Mouse (Mus musculus) liver, adult 2 months (tissue): Measurements from ENCODE around the gene Diexf. TPM values are rescaled to one million over a fixed set of nuclear protein-coding genes. Genes with fewer than 3 reads are reported as not detected.

ENCODE experiments used
- DNase-seq: peaks from one replicate; pipeline ENCODE4 v3.0.0-alpha.2; 2011; ENCODE audit warnings: low read depth, low spot score; ENCODE audit errors: extremely low read depth
- H3K27ac ChIP-seq: fragments of 200-500 bp; replicated peaks from 2 replicates; pipeline ENCODE4 v1.5.1; 2012; ENCODE audit warnings: low read depth, mild to moderate bottlenecking, control low read depth, inconsistent platforms, low read length; ENCODE audit not compliant: insufficient read depth
- H3K27me3 ChIP-seq: fragments of 200-500 bp; 2 replicates; pipeline ENCODE4 v1.6.1; 2012; ENCODE audit warnings: mild to moderate bottlenecking, moderate library complexity, low read length, inconsistent platforms; ENCODE audit not compliant: control insufficient read depth, insufficient read depth
- H3K36me3 ChIP-seq: fragments of 200-500 bp; 2 replicates; pipeline ENCODE4 v1.6.1; 2012; ENCODE audit warnings: low read length, inconsistent platforms; ENCODE audit not compliant: control insufficient read depth, insufficient read depth
- H3K4me1 ChIP-seq: fragments of 200-500 bp; 2 replicates; pipeline ENCODE4 v1.6.1; 2011; ENCODE audit warnings: low read length; ENCODE audit not compliant: control insufficient read depth, insufficient read depth
- H3K4me3 ChIP-seq: fragments of 200-500 bp; 2 replicates; pipeline ENCODE4 v1.5.1; 2011; ENCODE audit warnings: low read depth, mild to moderate bottlenecking, control low read depth, low read length, moderate library complexity; ENCODE audit not compliant: insufficient read depth
- H3K79me2 ChIP-seq: fragments of 200-500 bp; 2 replicates; pipeline ENCODE4 v1.6.1; 2012; ENCODE audit warnings: inconsistent platforms, mild to moderate bottlenecking, low read length, moderate library complexity; ENCODE audit not compliant: control insufficient read depth, insufficient read depth
- H3K9ac ChIP-seq: fragments of 200-500 bp; 2 replicates; pipeline ENCODE4 v1.6.1; 2012; ENCODE audit warnings: low read depth, mild to moderate bottlenecking, control low read depth, inconsistent platforms, low read length
- CTCF ChIP-seq: fragments of 200-500 bp; IDR thresholded peaks from 2 replicates; pipeline ENCODE4 v1.5.1; 2011; ENCODE audit warnings: low read depth, low read length, control low read depth
- POLR2A ChIP-seq: fragments of 200-500 bp; IDR thresholded peaks from 2 replicates; pipeline ENCODE4 v1.6.1; 2011; ENCODE audit warnings: low read length, control low read depth; ENCODE audit not compliant: insufficient read depth; ENCODE audit errors: extremely low read depth
- WGBS: fragments of 180-500 bp; shearing (Covaris S2); methylation state at CpG from one replicate; pipeline ENCODE4 v1.1.7; 2018; 5-methylcytosine and 5-hydroxymethylcytosine counted together
- polyA plus RNA-seq: library from polyadenylated mRNA; depleted of rRNA; stranded (reverse); fragments of >200 nt; gene quantifications from 2 replicates; pipeline ENCODE4 v1.2.3, GENCODE M21; 2012
- total RNA-seq: library from RNA; depleted of rRNA; stranded (reverse); fragments of >200 nt; gene quantifications from 2 replicates; pipeline ENCODE4 v1.2.3, GENCODE M21; 2014

Gene Diexf
- total and polyA plus RNA-seq, 2 experiments, result 5.2 to 11.0 TPM

- H3K27ac ChIP-seq, result no peak overlapping the region
- peaks cover 13% of the 10 kb centered on the region for H3K4me1 ChIP-seq
- H3K79me2 ChIP-seq, result peaks cover under 1% of the 10 kb centered on the region; the same call in 1 of the 2 replicates
- TF ChIP-seq POLR2A, result no peak
- no peak for TF ChIP-seq CTCF
- no peak for DNase-seq
- no peaks in the 10 kb centered on the region for H3K27me3 ChIP-seq
- no peak overlapping the region for H3K4me3 ChIP-seq
- 90% methylated on average over 7 of the region's 7 CpGs for WGBS
- no peak overlapping the region for H3K9ac ChIP-seq
- peaks cover 51% of the 10 kb centered on the region for H3K36me3 ChIP-seq
These were observed 39.2 kb upstream of the Diexf start for GRCm38 (mm10) chr1:193169228-193169627.

- Histone ChIP-seq H3K4me1 (peaks cover 9% of the 10 kb centered on the region), H3K4me3 (no peak within 1 kb of the TSS), H3K36me3 (peaks cover 54% of the 10 kb centered on the region), H3K27ac (no peak within 1 kb of the TSS), H3K9ac (no peak within 1 kb of the TSS), H3K27me3 (no peaks in the 10 kb centered on the region), H3K79me2 (no peaks in the 10 kb centered on the region)
- no peak for TF ChIP-seq CTCF
- TF ChIP-seq POLR2A, result no peak
- DNase-seq, result no peak
- 90% methylated on average over 3 of the region's 3 CpGs for WGBS
These were observed 37.7 kb upstream of the Diexf start, which contains the start of gene A130010J15Rik for GRCm38 (mm10) chr1:193167746-193168145. TSS of gene A130010J15Rik (plus strand) at chr1:193168046.

GRCm38 (mm10) chr1:193160317-193161032 is 30.4 kb upstream of the Diexf start:
- Histone ChIP-seq H3K27ac (no peak overlapping the region), H3K4me1 (peaks cover 18% of the 10 kb centered on the region), H3K4me3 (peak overlapping the region; percentile 4; the same call in 1 of the 2 replicates), H3K79me2 (peaks cover 21% of the 10 kb centered on the region; the same call in 1 of the 2 replicates), H3K9ac (no peak overlapping the region), H3K27me3 (no peaks in the 10 kb centered on the region), H3K36me3 (peaks cover 23% of the 10 kb centered on the region)
- DNase-seq, result peak; percentile 50
- TF ChIP-seq POLR2A (no peak), CTCF (no peak)
- WGBS, result 30% methylated on average over 18 of the region's 18 CpGs

- H3K9ac ChIP-seq, result no peak overlapping the region
- H3K4me1 ChIP-seq, result peaks cover 23% of the 10 kb centered on the region
- H3K36me3 ChIP-seq, result peaks cover 18% of the 10 kb centered on the region
- no peaks in the 10 kb centered on the region for H3K27me3 ChIP-seq
- TF ChIP-seq CTCF (no peak), POLR2A (no peak)
- H3K4me3 ChIP-seq, result no peak overlapping the region
- H3K27ac ChIP-seq, result no peak overlapping the region
- DNase-seq, result no peak
- WGBS, result 81% methylated on average over 1 of the region's 1 CpGs
- peaks cover 21% of the 10 kb centered on the region; the same call in 1 of the 2 replicates for H3K79me2 ChIP-seq
These were observed 29.5 kb upstream of the Diexf start for GRCm38 (mm10) chr1:193159613-193160012.

GRCm38 (mm10) chr1:193159163-193159562 is 29.1 kb upstream of the Diexf start:
- Histone ChIP-seq H3K27ac (no peak overlapping the region), H3K36me3 (peaks cover 18% of the 10 kb centered on the region), H3K4me3 (no peak overlapping the region), H3K9ac (no peak overlapping the region), H3K79me2 (peaks cover 22% of the 10 kb centered on the region; the same call in 1 of the 2 replicates), H3K4me1 (peaks cover 28% of the 10 kb centered on the region), H3K27me3 (no peaks in the 10 kb centered on the region)
- no peak for DNase-seq
- no peak for TF ChIP-seq CTCF
- no peak for TF ChIP-seq POLR2A
- WGBS, result 22% methylated on average over 3 of the region's 3 CpGs

GRCm38 (mm10) chr1:193157111-193157492 is 27.0 kb upstream of the Diexf start:
- 31% methylated on average over 8 of the region's 8 CpGs for WGBS
- Histone ChIP-seq H3K79me2 (peaks cover 33% of the 10 kb centered on the region; the same call in 1 of the 2 replicates), H3K27ac (peak overlapping the region; percentile 90), H3K4me1 (peaks cover 33% of the 10 kb centered on the region), H3K4me3 (peak overlapping the region; percentile 41), H3K27me3 (no peaks in the 10 kb centered on the region), H3K9ac (peak overlapping the region; percentile 17), H3K36me3 (peaks cover 9% of the 10 kb centered on the region)
- TF ChIP-seq CTCF (no peak), POLR2A (no peak)
- peak; percentile 55 for DNase-seq
